8 mouse cellular contexts compared by ENCODE assay signal in genomic region chr16:21333223-21333951, GRCm38 (mm10).
DNase-seq lines count a peak whose midpoint lies in the region; ATAC-seq and TF ChIP-seq lines count a peak whose summit lies in the region.

No protein-coding gene starts in this region.

- TF ChIP-seq CTCF in heart, adult 2 months (IDR thresholded peaks at IDR 0.05), result peak; percentile 49
- TF ChIP-seq CTCF in kidney, adult 2 months (conservative IDR thresholded peaks at IDR 0.05; ENCODE audit: insufficient read depth, insufficient read length, low read depth, low read length), result no peak
- TF ChIP-seq CTCF in small intestine, adult 2 months (IDR thresholded peaks at IDR 0.05; ENCODE audit: extremely low read depth, insufficient read length, insufficient replicate concordance, low read depth, low read length), result no peak

- peak overlapping the region; percentile 94 for H3K27ac ChIP-seq in embryonic facial prominence, embryonic 13.5 days
- peak overlapping the region; percentile 91 for H3K27ac ChIP-seq in heart, adult 2 months
- peak overlapping the region; percentile 90 for H3K27ac ChIP-seq in kidney, adult 2 months (ENCODE audit: insufficient read depth, low read depth, low read length)
- peak overlapping the region; percentile 72 for H3K27ac ChIP-seq in limb, embryonic 11.5 days (replicated peaks; ENCODE audit: low read depth, low read length)
- H3K27ac ChIP-seq in midbrain, embryonic 13.5 days, result peak overlapping the region; percentile 96
- H3K27ac ChIP-seq in small intestine, adult 2 months (ENCODE audit: insufficient read depth, low read depth, low read length), result peak overlapping the region; percentile 85

- TF ChIP-seq POLR2A in heart, adult 2 months (IDR thresholded peaks at IDR 0.05; ENCODE audit: insufficient read depth, low read depth, low read length), result peak; percentile 90
- peak; percentile 87 for TF ChIP-seq POLR2A in kidney, adult 2 months (IDR thresholded peaks at IDR 0.05; ENCODE audit: low read depth, low read length)
- TF ChIP-seq POLR2A in small intestine, adult 2 months (IDR thresholded peaks at IDR 0.05; ENCODE audit: low read depth, low read length), result peak; percentile 84; the same call in 1 of the 2 replicates

- no peaks in the 10 kb centered on the region for H3K9me3 ChIP-seq in embryonic facial prominence, embryonic 13.5 days
- H3K9me3 ChIP-seq in limb, embryonic 11.5 days (ENCODE audit: control insufficient read depth, low read length), result no peaks in the 10 kb centered on the region
- no peaks in the 10 kb centered on the region for H3K9me3 ChIP-seq in midbrain, embryonic 13.5 days

- WGBS in embryonic facial prominence, embryonic 13.5 days, result under 1% methylated on average over 44 of the region's 44 CpGs
- 1% methylated on average over 44 of the region's 44 CpGs for WGBS in heart, adult 2 months
- WGBS in kidney, adult 2 months, result 2% methylated on average over 44 of the region's 44 CpGs
- WGBS in limb, embryonic 11.5 days, result 2% methylated on average over 44 of the region's 44 CpGs
- WGBS in midbrain, embryonic 13.5 days, result 1% methylated on average over 44 of the region's 44 CpGs
- under 1% methylated on average over 44 of the region's 44 CpGs for WGBS in small intestine, adult 2 months

- peak overlapping the region; percentile 72 for H3K4me3 ChIP-seq in embryonic facial prominence, embryonic 13.5 days
- peak overlapping the region; percentile 79 for H3K4me3 ChIP-seq in heart, adult 2 months
- peak overlapping the region; percentile 86 for H3K4me3 ChIP-seq in kidney, adult 2 months (ENCODE audit: insufficient read depth, low read depth, low read length)
- peak overlapping the region; percentile 73 for H3K4me3 ChIP-seq in limb, embryonic 11.5 days (ENCODE audit: low read depth, low read length)
- H3K4me3 ChIP-seq in midbrain, embryonic 13.5 days (replicated peaks), result peak overlapping the region; percentile 68
- H3K4me3 ChIP-seq in small intestine, adult 2 months (ENCODE audit: low read depth, low read length), result peak overlapping the region; percentile 90

- peak; percentile 96 for DNase-seq in 3134 (ENCODE audit: extremely low read depth, insufficient read length, low spot score)
- peak; percentile 94 to 96 for DNase-seq in adrenal gland, postnatal 36 days
- peak; percentile 94 for DNase-seq in heart, adult 2 months
- peak; percentile 93 for DNase-seq in kidney, adult 2 months
- peak; percentile 92 for DNase-seq in limb, embryonic 11.5 days (ENCODE audit: low spot score)

- peaks cover 4% of the 10 kb centered on the region; the same call in 1 of the 2 replicates for H3K36me3 ChIP-seq in embryonic facial prominence, embryonic 13.5 days
- no peaks in the 10 kb centered on the region for H3K36me3 ChIP-seq in heart, adult 2 months (ENCODE audit: control insufficient read depth, insufficient read depth, low read length)
- no peaks in the 10 kb centered on the region for H3K36me3 ChIP-seq in kidney, adult 2 months (ENCODE audit: control insufficient read depth, insufficient read depth, low read length)
- H3K36me3 ChIP-seq in limb, embryonic 11.5 days (ENCODE audit: control insufficient read depth, insufficient read depth, low read length), result no peaks in the 10 kb centered on the region; the same call in 1 of the 2 replicates
- no peaks in the 10 kb centered on the region for H3K36me3 ChIP-seq in midbrain, embryonic 13.5 days
- H3K36me3 ChIP-seq in small intestine, adult 2 months (ENCODE audit: control insufficient read depth, insufficient read depth, low read length), result 0 out of 2 replicates have a peak, but pooled peaks cover 2% of the 10 kb centered on the region

- intact Hi-C loops in heart, adult 2 months (cut with DNase I), result loop anchor here (2.0 to 5.0 kb wide), 3 partner anchors 15 to 86 kb away; no protein-coding TSS in a partner anchor

- TF ChIP-seq EP300 in heart, adult 2 months (IDR thresholded peaks at IDR 0.05; ENCODE audit: insufficient read depth, low read depth, low read length), result no peak

- peaks cover 46% of the 10 kb centered on the region for H3K4me1 ChIP-seq in embryonic facial prominence, embryonic 13.5 days
- H3K4me1 ChIP-seq in heart, adult 2 months (ENCODE audit: control insufficient read depth, insufficient read depth, low read length), result peaks cover 4% of the 10 kb centered on the region
- peaks cover 6% of the 10 kb centered on the region for H3K4me1 ChIP-seq in kidney, adult 2 months (ENCODE audit: control insufficient read depth, insufficient read depth, low read length)
- H3K4me1 ChIP-seq in limb, embryonic 11.5 days (ENCODE audit: control insufficient read depth, insufficient read depth, low read length), result peaks cover 7% of the 10 kb centered on the region
- H3K4me1 ChIP-seq in midbrain, embryonic 13.5 days (replicated peaks), result peaks cover 28% of the 10 kb centered on the region
- peaks cover 6% of the 10 kb centered on the region for H3K4me1 ChIP-seq in small intestine, adult 2 months (ENCODE audit: control insufficient read depth, insufficient read depth, insufficient read length, low read length)

- H3K27me3 ChIP-seq in embryonic facial prominence, embryonic 13.5 days, result no peaks in the 10 kb centered on the region
- no peaks in the 10 kb centered on the region for H3K27me3 ChIP-seq in heart, adult 2 months (ENCODE audit: control insufficient read depth, insufficient read depth, low read length)
- H3K27me3 ChIP-seq in kidney, adult 2 months (replicated peaks; ENCODE audit: control insufficient read depth, insufficient read depth, low read length), result no peaks in the 10 kb centered on the region
- no peaks in the 10 kb centered on the region for H3K27me3 ChIP-seq in limb, embryonic 11.5 days (ENCODE audit: control insufficient read depth, insufficient read depth, low read length)
- peaks cover 10% of the 10 kb centered on the region for H3K27me3 ChIP-seq in midbrain, embryonic 13.5 days
- H3K27me3 ChIP-seq in small intestine, adult 2 months (ENCODE audit: control insufficient read depth, insufficient read depth, low read length), result no peaks in the 10 kb centered on the region

- peak overlapping the region; percentile 85 for H3K9ac ChIP-seq in embryonic facial prominence, embryonic 13.5 days
- peak overlapping the region; percentile 98 for H3K9ac ChIP-seq in heart, adult 2 months (ENCODE audit: low read depth, low read length)
- H3K9ac ChIP-seq in limb, embryonic 11.5 days (ENCODE audit: low read length), result peak overlapping the region; percentile 86
- H3K9ac ChIP-seq in midbrain, embryonic 13.5 days (replicated peaks), result peak overlapping the region; percentile 83

- peak overlapping the region; percentile 86 for H3K4me2 ChIP-seq in embryonic facial prominence, embryonic 13.5 days
- H3K4me2 ChIP-seq in limb, embryonic 11.5 days (ENCODE audit: low read depth, severe bottlenecking), result peak overlapping the region; percentile 83
- H3K4me2 ChIP-seq in midbrain, embryonic 13.5 days (replicated peaks), result peak overlapping the region; percentile 89

- peak; percentile 88 for ATAC-seq in embryonic facial prominence, embryonic 13.5 days (ENCODE audit: insufficient number of reproducible peaks, insufficient read depth, low FRiP score, low TSS enrichment, low read depth)
- ATAC-seq in limb, embryonic 11.5 days (ENCODE audit: insufficient number of reproducible peaks, low FRiP score, low TSS enrichment, low read depth), result peak; percentile 84
- peak; percentile 94 for ATAC-seq in midbrain, embryonic 13.5 days

- no peaks in the 10 kb centered on the region for H3K79me2 ChIP-seq in heart, adult 2 months (replicated peaks; ENCODE audit: control insufficient read depth, insufficient read depth, low read length)

Comparison
In these comparisons a context has a peak if more than half of its experiments do, and no peak if none do; other contexts are left out.
1. Peak in every context shown above with its lines: DNase-seq, ATAC-seq, H3K4me3 ChIP-seq and H3K27ac ChIP-seq.